30 mouse cellular contexts compared by ENCODE assay signal in the genomic region with DNA sequence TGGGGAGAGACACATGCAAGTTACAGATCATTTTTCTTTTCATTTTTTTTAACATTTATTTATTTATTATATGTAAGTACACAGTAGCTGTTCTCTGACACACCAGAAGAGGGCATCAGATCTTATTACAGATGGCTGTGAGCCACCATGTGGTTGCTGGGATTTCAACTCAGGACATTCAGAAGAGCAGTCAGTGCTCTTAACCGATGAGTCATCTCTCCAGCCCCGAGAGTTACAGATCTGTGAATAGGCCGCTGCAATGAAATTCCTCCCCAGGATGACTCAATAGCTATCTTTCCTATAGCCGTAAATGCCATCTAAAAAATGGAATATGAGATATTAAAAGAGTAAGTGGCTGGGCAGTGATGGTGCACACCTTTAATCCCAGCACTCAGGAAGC. TPM values are rescaled to one million over a fixed set of nuclear protein-coding genes. Genes with fewer than 3 reads are reported as not detected.
A peak's percentile ranks its signal among the peaks of the same experiment; 100 is the strongest.
DNase-seq lines count a peak whose midpoint lies in the region; ATAC-seq and TF ChIP-seq lines count a peak whose summit lies in the region.
"Had no signal": no experiment of that assay in that cellular context is flagged by ENCODE, and none has a peak within 500 bp of the region (broad histone marks: within the 10 kb centered on the region; RNA-seq: fewer than 3 reads in every experiment).

No protein-coding gene starts in this region.

- H3K27me3 ChIP-seq in Patski, result no peaks in the 10 kb centered on the region
- H3K27me3 ChIP-seq: embryonic facial prominence, embryonic 12.5 days; forebrain, embryonic 15.5 days; hindbrain, embryonic 15.5 days; midbrain, embryonic 15.5 days had no signal

- TF ChIP-seq CTCF in layer of hippocampus, adult 2 months (conservative IDR thresholded peaks at IDR 0.05), result peak; percentile 26; the same call in 1 of the 2 replicates
- TF ChIP-seq CTCF in Patski (IDR thresholded peaks at IDR 0.05), result peak; percentile 53

- DNase-seq in layer of hippocampus, adult 2 months (ENCODE audit: low spot score in 2 of 2), result no peak
- DNase-seq in layer of hippocampus, adult 18-20 months (ENCODE audit: low spot score in 2 of 2), result no peak
- DNase-seq in 416B (ENCODE audit: low read depth) (peak; percentile 69), Patski (ENCODE audit: low read depth, low spot score) (no peak)
- no peak for DNase-seq in spleen, postnatal 14 days (ENCODE audit: low spot score in 2 of 2)
- DNase-seq in kidney, adult 11 months, result no peak
- DNase-seq: cerebellum, adult 11-12 months; cerebellum, adult 9-11 months; embryo, embryonic 11 days; heart, postnatal 14 days; kidney, adult 2 months; kidney, postnatal 36 days; layer of hippocampus, postnatal 36 days; liver; lung, embryonic 14.5 days; lung, postnatal 14 days; right cerebral cortex, postnatal 4 days had no signal

- no peak overlapping the region for H3K27ac ChIP-seq in layer of hippocampus, adult 2 months
- H3K27ac ChIP-seq: embryonic facial prominence, embryonic 12.5 days; forebrain, embryonic 15.5 days; hindbrain, embryonic 10.5 days; hindbrain, embryonic 15.5 days; liver, embryonic 14.5 days; midbrain, embryonic 10.5 days; midbrain, embryonic 15.5 days had no signal

- CTCF ChIA-PET in Patski (lab: Charles Lee), result interaction anchor here (1.4 kb wide), 1 partner anchor 159 kb away, joined by 3 read pairs; no protein-coding TSS in a partner anchor

- POLR2A ChIA-PET in Patski (lab: Charles Lee), result no interaction called here

- no peak for ATAC-seq in Patski
- ATAC-seq: CD4-positive, CD25-positive, alpha-beta regulatory T cell, adult 4 months; forebrain, embryonic 15.5 days; inflammation-experienced regulatory T-cells, adult 6 months; midbrain, embryonic 15.5 days had no signal

- H3K4me3 ChIP-seq in layer of hippocampus, adult 2 months, result no peak overlapping the region
- H3K4me3 ChIP-seq: embryonic facial prominence, embryonic 12.5 days; forebrain, embryonic 15.5 days; hindbrain, embryonic 10.5 days; hindbrain, embryonic 15.5 days; midbrain, embryonic 10.5 days; midbrain, embryonic 15.5 days had no signal

- in situ Hi-C loops in Patski (cut with MboI; ENCODE audit: low pct_unique_long_range_greater_than_20kb), result no loop called here

RNA-seq across cellular contexts. Expression of gene Srd5a2, which starts 35.7 kb away (rescaled TPM):
- total RNA-seq in layer of hippocampus, adult 2 months (2021), result not detected
- not detected for total RNA-seq in layer of hippocampus, adult 18-20 months (2021)
- polyA plus RNA-seq in Patski (2021), result not detected
- total RNA-seq: heart, postnatal 14 days; layer of hippocampus, postnatal 36 days; left cerebral cortex, postnatal 14 days; neutrophil, adult 5-6 weeks had no signal
- polyA plus RNA-seq: CD4-positive, CD25-positive, alpha-beta regulatory T cell, adult 4 months; forebrain, embryonic 15.5 days; heart, embryonic 14.5 days; hindbrain, embryonic 10.5 days; inflammation-experienced regulatory T-cells, adult 6 months; lung, embryonic 14.5 days; midbrain, embryonic 10.5 days; spleen, adult 2 months had no signal
